Mouse (Mus musculus): ENCODE data around the gene Adgrf1. TPM values are rescaled to one million over a fixed set of nuclear protein-coding genes. Genes with fewer than 3 reads are reported as not detected.

Gene Adgrf1
- total RNA-seq (2022) = not detected

GRCm38 (mm10) chr17:43270161-43270560 is at the start of gene Adgrf1:
Gene Adgrf1, plus strand, starts transcription at chr17:43270329.
- no peak for DNase-seq (ENCODE audit: low spot score in 2 of 2)

- no peak for DNase-seq (ENCODE audit: low spot score in 2 of 2)
Observed at GRCm38 (mm10) chr17:43226101-43226500, 44.0 kb upstream of the Adgrf1 start.

- DNase-seq (ENCODE audit: low spot score in 2 of 2) = peak; percentile 64 to 70
Observed at GRCm38 (mm10) chr17:43229621-43230513, 40.3 kb upstream of the Adgrf1 start.

GRCm38 (mm10) chr17:43230821-43231220 is 39.3 kb upstream of the Adgrf1 start:
- DNase-seq (ENCODE audit: low spot score in 2 of 2) = no peak

GRCm38 (mm10) chr17:43232769-43233168 is 37.4 kb upstream of the Adgrf1 start:
- no peak for DNase-seq (ENCODE audit: low spot score in 2 of 2)

- DNase-seq (ENCODE audit: low spot score in 2 of 2) = no peak
Observed at GRCm38 (mm10) chr17:43236656-43237250, 33.4 kb upstream of the Adgrf1 start.

GRCm38 (mm10) chr17:43239035-43239434 is 31.1 kb upstream of the Adgrf1 start:
- DNase-seq (ENCODE audit: low spot score in 2 of 2) = no peak

- peak; percentile 18 to 28 for DNase-seq (ENCODE audit: low spot score in 2 of 2)
Observed at GRCm38 (mm10) chr17:43241134-43241533, 29.0 kb upstream of the Adgrf1 start.

- no peak for DNase-seq (ENCODE audit: low spot score in 2 of 2)
Observed at GRCm38 (mm10) chr17:43242609-43243008, 27.5 kb upstream of the Adgrf1 start.

- no peak for DNase-seq (ENCODE audit: low spot score in 2 of 2)
Observed at GRCm38 (mm10) chr17:43245364-43245763, 24.8 kb upstream of the Adgrf1 start.

GRCm38 (mm10) chr17:43247245-43247644 is 22.9 kb upstream of the Adgrf1 start:
- DNase-seq (ENCODE audit: low spot score in 2 of 2) = no peak

GRCm38 (mm10) chr17:43249645-43250044 is 20.5 kb upstream of the Adgrf1 start:
- no peak for DNase-seq (ENCODE audit: low spot score in 2 of 2)

- no peak for DNase-seq (ENCODE audit: low spot score in 2 of 2)
Observed at GRCm38 (mm10) chr17:43251249-43252125, 18.6 kb upstream of the Adgrf1 start.

- no peak for DNase-seq (ENCODE audit: low spot score in 2 of 2)
Observed at GRCm38 (mm10) chr17:43252846-43253245, 17.3 kb upstream of the Adgrf1 start.

GRCm38 (mm10) chr17:43254261-43254660 is 15.9 kb upstream of the Adgrf1 start:
- no peak for DNase-seq (ENCODE audit: low spot score in 2 of 2)

GRCm38 (mm10) chr17:43256536-43257135 is 13.5 kb upstream of the Adgrf1 start:
- DNase-seq (ENCODE audit: low spot score in 2 of 2) = no peak

- DNase-seq (ENCODE audit: low spot score in 2 of 2) = no peak
Observed at GRCm38 (mm10) chr17:43257699-43258098, 12.4 kb upstream of the Adgrf1 start.

- DNase-seq (ENCODE audit: low spot score in 2 of 2) = no peak
Observed at GRCm38 (mm10) chr17:43261937-43262336, 8.2 kb upstream of the Adgrf1 start.

GRCm38 (mm10) chr17:43264739-43265138 is 5.4 kb upstream of the Adgrf1 start:
- no peak for DNase-seq (ENCODE audit: low spot score in 2 of 2)

GRCm38 (mm10) chr17:43265178-43265837 is 4.8 kb upstream of the Adgrf1 start:
- DNase-seq (ENCODE audit: low spot score in 2 of 2) = peak; percentile 37 to 78

- DNase-seq (ENCODE audit: low spot score in 2 of 2) = no peak
Observed at GRCm38 (mm10) chr17:43265944-43266343, 4.2 kb upstream of the Adgrf1 start.
